Mouse (Mus musculus) hindbrain, embryonic 11.5 days (tissue): ENCODE measurements at regions not wholly inside any gene's neighbourhood (a gene's known extent, or its start where the extent isn't known, plus 50 kb on each side); places are given as distances from the start of the nearest gene placed in this dataset.

ENCODE experiments used
- ATAC-seq: fragments of 200-750 bp; cut with Nextera tagmentation; 2 replicates; pipeline ENCODE4 v1.8.0; 2017; ENCODE audit warnings: mild to moderate bottlenecking, moderate TSS enrichment, moderate library complexity; ENCODE audit not compliant: low FRiP score
- DNase-seq: peaks from one replicate; pipeline ENCODE4 v3.0.0-alpha.2; 2015; ENCODE audit warnings: low spot score
- H3K27ac ChIP-seq: fragments of 300-500 bp; sonication (generic); 2 replicates; pipeline ENCODE4 v1.5.1; 2014; ENCODE audit warnings: mild to moderate bottlenecking, low read depth, low read length
- H3K27me3 ChIP-seq: fragments of 300-500 bp; sonication (generic); 2 replicates; pipeline ENCODE4 v1.6.1; 2014; ENCODE audit warnings: mild to moderate bottlenecking, low read length, moderate library complexity, mixed read lengths; ENCODE audit not compliant: control insufficient read depth, insufficient read depth
- H3K36me3 ChIP-seq: fragments of 300-500 bp; sonication (generic); 2 replicates; pipeline ENCODE4 v1.6.1; 2014; ENCODE audit warnings: mild to moderate bottlenecking, low read length, moderate library complexity, mixed read lengths; ENCODE audit not compliant: control insufficient read depth, insufficient read depth
- H3K4me1 ChIP-seq: fragments of 300-500 bp; sonication (generic); replicated peaks from 2 replicates; pipeline ENCODE4 v1.6.1; 2014; ENCODE audit warnings: low read length, mixed read lengths; ENCODE audit not compliant: control insufficient read depth, insufficient read depth
- H3K4me2 ChIP-seq: fragments of 300-500 bp; sonication (generic); replicated peaks from 2 replicates; pipeline ENCODE4 v1.6.1; 2014; ENCODE audit warnings: mild to moderate bottlenecking, low read depth, low read length
- H3K4me3 ChIP-seq: fragments of 300-500 bp; sonication (generic); 2 replicates; pipeline ENCODE4 v1.5.1; 2014; ENCODE audit warnings: low read depth, low read length
- H3K9ac ChIP-seq: fragments of 300-500 bp; sonication (generic); 2 replicates; pipeline ENCODE4 v1.6.1; 2014; ENCODE audit warnings: low read depth, low read length
- H3K9me3 ChIP-seq: fragments of 300-500 bp; sonication (generic); 2 replicates; pipeline ENCODE4 v1.6.1; 2016; ENCODE audit warnings: low read length; ENCODE audit not compliant: control insufficient read depth
- WGBS: fragments of 180-500 bp; shearing (Covaris S2); extraction: QIAGEN DNeasy Blood & Tissue Kit; methylation state at CpG from one replicate; pipeline ENCODE4 v1.1.7; 2014; 5-methylcytosine and 5-hydroxymethylcytosine counted together

DNA sequence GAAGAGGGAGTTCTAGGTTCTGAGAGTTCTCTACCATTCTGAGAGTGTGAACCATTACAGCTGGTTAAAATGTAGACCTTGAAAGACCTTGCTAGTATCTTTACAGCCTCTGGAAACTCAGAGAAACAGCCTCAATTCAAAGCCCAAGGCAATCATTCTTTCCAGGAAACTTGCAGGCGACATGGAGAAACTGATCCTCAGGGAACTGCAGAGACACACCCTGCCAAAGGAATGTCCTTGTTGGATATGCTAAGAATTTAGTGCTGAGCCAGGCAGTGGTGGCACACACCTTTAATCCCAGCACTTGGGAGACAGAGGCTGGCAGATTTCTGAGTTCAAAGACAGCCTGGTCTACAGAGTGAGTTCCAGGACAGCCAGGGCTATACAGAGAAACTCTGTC, 388.3 kb upstream of the Nr2f2 start:
- Histone ChIP-seq H3K36me3 (no peaks in the 10 kb centered on the region), H3K4me1 (0 out of 2 replicates have a peak, but pooled peaks cover 2% of the 10 kb centered on the region), H3K4me2 (no peak overlapping the region), H3K27me3 (peaks cover 5% of the 10 kb centered on the region), H3K9me3 (no peaks in the 10 kb centered on the region), H3K4me3 (no peak overlapping the region), H3K27ac (no peak overlapping the region), H3K9ac (no peak overlapping the region)
- DNase-seq, result no peak
- 90% methylated on average over 1 of the region's 1 CpGs for WGBS
- ATAC-seq, result no peak

DNA sequence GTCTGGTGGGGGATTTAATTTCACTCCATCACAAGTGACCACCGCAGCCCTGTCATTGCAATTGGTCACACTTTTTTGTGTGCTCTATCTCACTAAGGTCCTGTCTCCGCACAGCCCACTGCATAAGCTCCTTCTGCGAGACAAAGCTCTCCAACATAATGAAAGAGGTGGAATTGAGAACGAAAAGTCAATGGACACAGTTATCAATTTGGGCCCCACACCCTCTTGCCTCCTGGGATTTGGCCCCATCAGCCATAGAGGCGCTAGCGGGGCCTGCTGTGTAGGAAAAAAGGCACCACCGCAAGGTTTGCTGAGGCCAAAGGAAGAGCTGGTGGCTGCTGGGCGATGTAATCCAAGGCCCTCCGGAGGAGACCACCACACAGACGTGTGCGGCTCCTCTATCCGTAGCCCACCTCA, 386.3 kb upstream of the Nr2f2 start:
- H3K4me1 ChIP-seq, result 0 out of 2 replicates have a peak, but pooled peaks cover 2% of the 10 kb centered on the region
- no peaks in the 10 kb centered on the region for H3K9me3 ChIP-seq
- peaks cover 5% of the 10 kb centered on the region for H3K27me3 ChIP-seq
- DNase-seq, result peak; percentile 63
- no peak overlapping the region for H3K4me2 ChIP-seq
- H3K4me3 ChIP-seq, result no peak overlapping the region
- no peak overlapping the region for H3K27ac ChIP-seq
- WGBS, result 45% methylated on average over 12 of the region's 12 CpGs
- ATAC-seq, result peak; percentile 93
- no peak overlapping the region for H3K9ac ChIP-seq
- H3K36me3 ChIP-seq, result no peaks in the 10 kb centered on the region

DNA sequence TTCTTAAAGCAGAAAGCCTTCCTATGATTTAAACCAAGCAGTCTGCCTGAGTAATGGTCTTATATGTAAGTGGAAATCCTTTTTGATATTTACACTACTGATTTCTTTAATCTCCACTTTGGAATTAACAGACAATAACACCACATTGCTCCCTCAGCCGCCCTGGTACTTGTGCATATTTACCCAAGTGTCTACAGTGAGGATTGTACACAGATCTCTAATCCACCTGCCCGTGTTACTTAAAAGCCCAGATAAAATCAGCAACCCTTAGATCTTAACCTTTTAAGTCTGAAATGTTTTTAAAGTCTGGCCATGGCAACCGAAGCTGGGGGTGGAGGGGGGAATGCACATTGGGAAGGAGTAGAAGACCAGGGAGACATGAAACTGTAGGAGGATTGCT, 382.3 kb upstream of the Nr2f2 start:
- Histone ChIP-seq H3K4me3 (no peak overlapping the region), H3K27me3 (peaks cover 5% of the 10 kb centered on the region), H3K4me1 (0 out of 2 replicates have a peak, but pooled peaks cover 2% of the 10 kb centered on the region), H3K9me3 (no peaks in the 10 kb centered on the region), H3K9ac (no peak overlapping the region), H3K36me3 (no peaks in the 10 kb centered on the region), H3K4me2 (no peak overlapping the region), H3K27ac (no peak overlapping the region)
- WGBS, result 76% methylated on average over 3 of the region's 3 CpGs
- no peak for DNase-seq
- ATAC-seq, result no peak

DNA sequence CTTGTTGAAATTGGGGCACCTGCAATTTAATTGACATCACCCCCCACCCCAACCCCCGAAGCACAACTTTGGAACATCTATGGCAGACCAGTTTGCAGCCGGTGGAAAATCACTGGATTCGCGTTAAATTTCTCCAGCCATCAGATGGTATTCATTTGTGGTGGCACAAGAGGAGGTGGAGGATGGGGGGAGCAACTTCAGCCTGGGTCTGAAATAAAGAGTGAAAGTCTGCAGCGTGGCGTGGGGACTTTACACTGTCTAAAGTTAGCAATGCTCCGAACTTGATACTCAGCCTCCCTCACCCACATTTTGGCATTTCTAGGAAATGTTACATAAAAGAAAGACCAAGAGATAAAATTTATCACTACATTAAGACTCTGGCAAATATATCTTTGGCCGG, 381.8 kb upstream of the Nr2f2 start:
- Histone ChIP-seq H3K4me2 (no peak overlapping the region), H3K4me1 (0 out of 2 replicates have a peak, but pooled peaks cover 2% of the 10 kb centered on the region), H3K9ac (no peak overlapping the region), H3K4me3 (no peak overlapping the region), H3K9me3 (no peaks in the 10 kb centered on the region), H3K27ac (no peak overlapping the region), H3K27me3 (peaks cover 5% of the 10 kb centered on the region), H3K36me3 (no peaks in the 10 kb centered on the region)
- DNase-seq (no peak), ATAC-seq (no peak)
- 71% methylated on average over 8 of the region's 8 CpGs for WGBS

DNA sequence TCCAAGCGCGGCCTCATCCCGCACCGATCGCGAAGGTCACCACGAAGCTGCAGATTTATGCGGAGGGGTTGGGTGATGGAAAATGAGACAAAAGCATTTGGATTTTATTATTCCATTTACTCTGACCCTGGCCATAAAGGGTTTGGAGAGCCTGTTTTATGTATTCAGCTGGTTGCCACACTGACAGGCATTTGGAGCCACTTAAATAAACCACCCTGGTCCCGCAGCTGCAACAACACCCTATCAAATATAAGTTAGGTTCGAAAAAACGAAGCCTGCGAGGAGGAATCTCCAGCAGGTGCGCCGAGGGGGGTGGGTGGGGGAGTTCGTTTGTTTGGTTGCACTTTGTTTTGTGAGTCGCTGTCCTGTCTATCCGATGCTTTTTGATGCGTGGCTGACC, 377.8 kb upstream of the Nr2f2 start:
- H3K27me3 ChIP-seq, result no peaks in the 10 kb centered on the region
- DNase-seq (no peak), ATAC-seq (no peak)
- H3K4me1 ChIP-seq, result no peaks in the 10 kb centered on the region
- H3K36me3 ChIP-seq, result no peaks in the 10 kb centered on the region
- H3K4me3 ChIP-seq, result no peak overlapping the region
- H3K27ac ChIP-seq, result no peak overlapping the region
- no peak overlapping the region for H3K4me2 ChIP-seq
- 60% methylated on average over 18 of the region's 18 CpGs for WGBS
- no peak overlapping the region for H3K9ac ChIP-seq
- H3K9me3 ChIP-seq, result no peaks in the 10 kb centered on the region

DNA sequence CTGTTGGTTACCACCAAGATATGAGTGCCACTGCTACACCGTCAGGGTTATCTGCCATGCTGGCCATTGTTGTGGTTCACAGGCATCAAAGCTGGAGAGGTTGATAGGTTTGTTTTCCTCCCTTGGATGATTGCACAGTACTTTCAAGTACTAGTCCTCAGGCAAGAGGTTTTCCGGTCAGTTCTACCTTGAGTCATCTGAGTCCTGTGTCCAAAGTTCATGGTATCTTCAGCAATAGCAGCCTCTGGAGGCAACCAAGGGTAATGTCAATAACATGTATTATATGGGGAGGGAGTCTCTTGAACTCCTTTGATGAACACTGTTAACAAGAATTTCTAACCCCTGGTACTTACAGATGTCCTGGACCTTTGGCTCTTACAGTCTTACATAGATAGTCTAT, 369.1 kb upstream of the Nr2f2 start:
- Histone ChIP-seq H3K36me3 (no peaks in the 10 kb centered on the region), H3K27me3 (no peaks in the 10 kb centered on the region), H3K4me2 (no peak overlapping the region), H3K9ac (no peak overlapping the region), H3K27ac (no peak overlapping the region), H3K9me3 (no peaks in the 10 kb centered on the region), H3K4me1 (no peaks in the 10 kb centered on the region), H3K4me3 (no peak overlapping the region)
- WGBS, result 100% methylated on average over 2 of the region's 2 CpGs
- DNase-seq (no peak), ATAC-seq (no peak)

DNA sequence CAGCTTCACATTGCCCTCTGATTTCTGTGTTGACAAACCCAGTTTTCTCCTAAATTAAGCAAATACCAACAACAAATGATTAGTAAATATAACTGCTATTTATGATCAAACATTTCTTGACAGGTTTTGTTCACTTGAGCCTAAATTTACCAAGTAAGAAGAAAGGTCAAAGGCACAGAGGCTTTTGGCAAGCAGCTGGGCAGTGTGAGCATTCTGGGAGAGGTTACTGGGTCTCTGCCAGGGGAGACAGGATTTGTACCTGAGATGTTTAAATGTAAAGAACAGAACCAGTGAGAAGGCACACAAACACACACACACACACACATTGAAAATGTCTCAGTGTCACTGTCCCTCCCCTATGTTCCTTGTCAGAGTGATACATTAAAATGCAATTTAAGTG, 367.0 kb upstream of the Nr2f2 start:
- H3K4me3 ChIP-seq, result no peak overlapping the region
- no peak overlapping the region for H3K4me2 ChIP-seq
- DNase-seq (no peak), ATAC-seq (no peak)
- H3K27ac ChIP-seq, result no peak overlapping the region
- no peaks in the 10 kb centered on the region for H3K9me3 ChIP-seq
- no peaks in the 10 kb centered on the region for H3K27me3 ChIP-seq
- no peaks in the 10 kb centered on the region for H3K36me3 ChIP-seq
- H3K9ac ChIP-seq, result no peak overlapping the region
- no peaks in the 10 kb centered on the region for H3K4me1 ChIP-seq

DNA sequence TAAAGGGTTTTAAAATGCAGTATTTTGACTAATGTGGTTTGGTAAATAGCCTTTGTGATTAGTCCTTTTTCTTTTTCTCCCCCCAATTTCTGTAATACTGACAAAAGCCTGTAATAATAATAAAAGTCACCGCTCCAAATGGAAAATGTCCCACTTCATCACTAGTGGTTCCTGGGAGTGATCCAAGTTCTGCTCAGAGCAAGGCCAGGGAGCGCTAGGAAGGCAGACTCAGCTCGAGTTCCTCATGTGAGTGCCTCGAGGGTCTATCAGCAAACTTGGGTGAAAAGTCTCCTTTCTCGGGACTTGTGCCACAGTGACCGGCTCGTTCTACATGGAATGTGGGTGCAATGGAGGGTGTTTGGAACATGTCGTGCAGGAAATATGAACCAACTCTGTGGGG, 363.4 kb upstream of the Nr2f2 start:
- 92% methylated on average over 8 of the region's 8 CpGs for WGBS
- no peak for ATAC-seq

DNA sequence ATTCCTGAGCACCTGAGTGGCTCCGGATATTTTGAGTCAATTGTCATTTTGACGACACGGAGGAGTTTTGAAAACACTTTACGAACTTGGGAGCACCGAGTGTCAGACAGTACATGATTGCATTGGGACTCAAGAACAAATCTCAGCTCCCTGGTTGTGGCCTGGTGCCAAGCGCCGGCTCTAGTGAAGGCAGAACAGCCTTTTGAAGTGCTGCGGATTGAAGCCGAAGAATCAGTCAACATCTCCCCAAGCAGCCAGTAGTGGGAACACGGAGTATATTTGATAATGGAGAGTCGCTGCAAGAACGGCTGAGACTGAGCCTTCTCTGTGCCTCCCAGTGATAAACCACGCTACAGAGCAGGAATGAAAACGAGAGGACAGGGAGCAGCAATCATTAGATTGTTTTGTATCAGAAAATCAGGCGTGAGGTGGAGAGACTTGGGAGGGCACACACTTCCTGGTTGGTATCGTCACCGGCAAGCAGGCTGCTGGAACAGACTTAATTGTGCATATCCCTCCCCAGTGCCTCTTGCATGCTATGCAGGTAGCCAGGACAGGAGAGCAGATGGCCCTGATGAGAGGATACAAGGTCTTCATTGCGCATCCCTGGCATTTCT, 351.7 kb upstream of the Nr2f2 start:
- Histone ChIP-seq H3K9me3 (no peaks in the 10 kb centered on the region), H3K9ac (no peak overlapping the region), H3K4me3 (no peak overlapping the region), H3K27me3 (0 out of 2 replicates have a peak, but pooled peaks cover 2% of the 10 kb centered on the region), H3K27ac (no peak overlapping the region), H3K4me1 (no peaks in the 10 kb centered on the region), H3K36me3 (no peaks in the 10 kb centered on the region), H3K4me2 (no peak overlapping the region)
- ATAC-seq (no peak), DNase-seq (no peak)
- 80% methylated on average over 18 of the region's 18 CpGs for WGBS

More for the DNA sequence above, 363.4 kb upstream of the Nr2f2 start:
- Histone ChIP-seq H3K36me3 (no peaks in the 10 kb centered on the region), H3K9me3 (no peaks in the 10 kb centered on the region), H3K4me1 (no peaks in the 10 kb centered on the region), H3K4me3 (no peak overlapping the region), H3K27me3 (no peaks in the 10 kb centered on the region), H3K4me2 (no peak overlapping the region), H3K27ac (no peak overlapping the region), H3K9ac (no peak overlapping the region)
- no peak for DNase-seq
